Mouse (Mus musculus) liver, postnatal 0 days (tissue): ENCODE results near the gene Slc22a27.
"Not testable (repeated sequence)": the region's sequence is repeated elsewhere in the genome, so short reads cannot be mapped to it uniquely, and the experiment has no call there.

Experiments used
- CTCF ChIP-seq: sonication (generic); IDR thresholded peaks from 2 replicates; pipeline ENCODE4 v1.5.1; 2016; ENCODE audit warnings: antibody characterized with exemption, low read depth
- EP300 ChIP-seq: IDR thresholded peaks from 2 replicates; pipeline ENCODE4 v1.6.1; 2016; ENCODE audit warnings: antibody characterized with exemption, low read depth, mild to moderate bottlenecking

GRCm38 (mm10) chr19:8011596-8011995, 45.8 kb upstream of the Slc22a27 start:
- TF ChIP-seq CTCF, EP300: not testable (repeated sequence)
